Mouse (Mus musculus) heart, postnatal 0 days (tissue): ENCODE results near the gene Ybey.

Experiments
- CTCF ChIP-seq: IDR thresholded peaks from 2 replicates; pipeline ENCODE4 v1.5.1; 2016; ENCODE audit warnings: antibody characterized with exemption, control low read depth, low read depth
- EP300 ChIP-seq: IDR thresholded peaks from 2 replicates; pipeline ENCODE4 v1.6.1; 2016; ENCODE audit warnings: antibody characterized with exemption, low read depth

DNA sequence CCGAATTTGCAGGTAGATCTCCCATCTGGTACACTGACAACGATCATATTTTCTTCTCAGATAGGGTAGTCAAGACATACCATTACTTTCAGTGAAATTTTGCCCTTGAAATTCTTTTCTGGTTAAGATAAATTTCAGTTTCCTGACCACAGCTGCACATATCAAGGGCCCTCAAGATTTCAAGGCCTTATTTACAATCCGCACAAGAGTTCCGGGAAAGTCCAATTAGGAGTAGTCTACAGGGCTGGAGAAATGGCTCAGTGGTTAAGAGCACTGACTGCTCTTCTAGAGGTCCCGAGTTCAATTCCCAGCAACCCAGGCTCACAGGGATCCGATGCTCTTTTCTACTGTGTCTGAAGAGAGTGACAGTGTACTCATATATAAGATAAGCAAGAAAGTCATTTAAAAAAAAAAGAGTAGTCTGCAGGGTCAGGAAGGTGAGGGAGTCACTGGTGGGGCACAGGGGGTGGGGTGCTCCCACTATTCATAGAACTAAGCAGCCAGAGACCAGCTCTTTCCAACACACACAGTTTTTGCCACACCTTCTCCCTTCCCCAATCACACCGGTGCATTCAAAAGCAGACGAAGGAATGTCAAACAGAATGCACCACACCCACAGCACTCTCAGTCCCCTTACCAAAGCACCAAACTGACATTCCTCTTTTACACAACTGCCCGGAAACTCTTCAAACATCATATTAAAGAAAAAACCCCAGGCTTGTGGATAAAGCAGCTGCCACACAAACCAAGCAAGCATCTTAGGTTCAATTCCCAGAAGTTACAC, 29.6 kb downstream of the Ybey start:
- TF ChIP-seq CTCF (no peak), EP300 (no peak)
